Mouse (Mus musculus) urinary bladder, postnatal 0 days (tissue): ENCODE data around the gene Gm5622. TPM values are rescaled to one million over a fixed set of nuclear protein-coding genes. Genes with fewer than 3 reads are reported as not detected.

ENCODE experiments used
- polyA plus RNA-seq: library from polyadenylated mRNA; unstranded; fragments of >200 nt; fragmentation: Nextera tagmentation; extraction: Ambion mirVana; gene quantifications from 2 replicates; pipeline ENCODE4 v1.2.1, GENCODE M21; 2015

The Gm5622 gene
- 0.23 and 0.41 TPM in 2 replicates for polyA plus RNA-seq

GRCm38 (mm10) chr14:51552490-51552889 lies at the start of gene Gm5622:
Gene Gm5622, plus strand, starts transcription at chr14:51552790.

GRCm38 (mm10) chr14:51573963-51574362 lies 21.4 kb downstream of the Gm5622 start, which contains the start of gene Gm17175:
Gene Gm17175, minus strand, starts transcription at chr14:51574063.

GRCm38 (mm10) chr14:51592039-51592438 lies 39.4 kb downstream of the Gm5622 start, which contains the start of gene Gm17174:
Gene Gm17174, minus strand, starts transcription at chr14:51592139.

GRCm38 (mm10) chr14:51611210-51611609 lies 58.6 kb downstream of the Gm5622 start, which contains the start of gene Gm17078:
Gene Gm17078, minus strand, starts transcription at chr14:51611310.

GRCm38 (mm10) chr14:51635566-51635965 lies 83.0 kb downstream of the Gm5622 start, which contains the start of gene Gm4181:
Gene Gm4181, minus strand, starts transcription at chr14:51635666.

GRCm38 (mm10) chr14:51695368-51695767 lies 142.8 kb downstream of the Gm5622 start, which contains the start of gene Gm17079:
Gene Gm17079, minus strand, starts transcription at chr14:51695468.

Other genes with a start within 250 kb of the Gm5622 start
- not detected in 2 replicates for gene Gm7247, start 191.0 kb upstream of the Gm5622 start, polyA plus RNA-seq
- not detected in 2 replicates for gene Vmn2r88, start 142.0 kb upstream of the Gm5622 start, polyA plus RNA-seq
- not detected in 2 replicates for gene Vmn2r89, start 100.9 kb upstream of the Gm5622 start, polyA plus RNA-seq
- gene Gm17175, start 21.3 kb downstream of the Gm5622 start, polyA plus RNA-seq: not detected in 2 replicates
- not detected in 2 replicates for gene Gm17174, start 39.3 kb downstream of the Gm5622 start, polyA plus RNA-seq
- gene Gm17078, start 58.5 kb downstream of the Gm5622 start, polyA plus RNA-seq: not detected in 2 replicates
- gene Gm4181, start 82.9 kb downstream of the Gm5622 start, polyA plus RNA-seq: not detected in 2 replicates
- gene Gm17079, start 142.7 kb downstream of the Gm5622 start, polyA plus RNA-seq: not detected in 2 replicates
- not detected in 2 replicates for gene Gm5800, start 164.4 kb downstream of the Gm5622 start, polyA plus RNA-seq
- not detected in 2 replicates for gene Ang4, start 220.8 kb downstream of the Gm5622 start, polyA plus RNA-seq
- not detected in 2 replicates for gene AY358078, start 247.3 kb downstream of the Gm5622 start, polyA plus RNA-seq